Mouse (Mus musculus): ENCODE data around the gene Sgsm1. TPM values are rescaled to one million over a fixed set of nuclear protein-coding genes. Genes with fewer than 3 reads are reported as not detected.
A peak's percentile ranks its signal among the peaks of the same experiment; 100 is the strongest.

Sgsm1 gene
- polyA plus RNA-seq, 1 experiment = 11.7 TPM

DNA sequence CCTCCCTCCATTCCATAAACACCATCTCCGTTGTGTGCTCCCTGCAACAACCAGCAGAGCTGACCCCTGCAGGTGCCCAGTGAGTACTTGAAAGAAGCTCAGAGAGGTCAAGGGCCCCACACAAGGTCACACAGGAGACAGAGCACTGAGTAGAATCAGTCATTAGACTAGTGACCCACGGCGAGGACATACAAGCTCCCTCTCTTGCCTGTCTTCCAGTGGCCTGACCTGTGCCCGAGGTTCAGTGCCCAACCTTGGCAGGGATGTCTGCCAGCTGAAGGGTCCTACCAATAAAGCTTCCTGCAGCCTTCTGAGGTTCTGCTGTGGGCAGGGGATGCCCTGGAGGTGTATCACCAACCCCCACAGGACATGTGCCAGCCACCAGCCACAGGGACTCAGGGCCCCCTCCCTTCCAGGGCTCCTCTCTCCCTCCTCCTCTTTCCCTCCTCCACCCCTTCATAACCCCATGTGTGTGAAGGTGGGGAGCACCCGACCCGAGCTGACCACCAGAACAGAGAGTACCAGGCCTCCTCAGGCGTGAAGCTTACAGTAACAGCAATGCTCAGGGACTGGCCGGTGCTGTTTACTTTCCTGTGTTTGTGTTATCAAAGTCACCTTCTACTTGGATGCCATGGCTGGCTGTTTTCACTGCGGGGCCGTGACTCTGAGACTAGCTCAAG lies 98.3 kb downstream of the Sgsm1 start:
- H3K9ac ChIP-seq (ENCODE audit: low read depth, poor library complexity, severe bottlenecking) = no peak overlapping the region
- H3K36me3 ChIP-seq (ENCODE audit: control insufficient read depth, insufficient read depth, low read length, poor library complexity, severe bottlenecking) = no peaks in the 10 kb centered on the region
- H3K27me3 ChIP-seq (ENCODE audit: control insufficient read depth, insufficient read depth, low read length, poor library complexity, severe bottlenecking) = no peaks in the 10 kb centered on the region
- H3K4me1 ChIP-seq (ENCODE audit: control insufficient read depth, insufficient read depth, low read length) = peaks cover 1% of the 10 kb centered on the region
- H3K4me3 ChIP-seq (ENCODE audit: low read depth, low read length) = no peak overlapping the region
- H3K9me3 ChIP-seq (replicated peaks; ENCODE audit: control insufficient read depth, insufficient read depth, low read length, poor library complexity, severe bottlenecking) = no peaks in the 10 kb centered on the region
- TF ChIP-seq EP300 (IDR thresholded peaks at IDR 0.05; ENCODE audit: insufficient read depth, low read depth, low read length) (no peak), POLR2A (IDR thresholded peaks at IDR 0.05; ENCODE audit: insufficient read depth, low read length) (no peak), CTCF (IDR thresholded peaks at IDR 0.05; ENCODE audit: low read depth, low read length) (no peak)
- no peak overlapping the region for H3K27ac ChIP-seq (ENCODE audit: insufficient read depth, low read length)

DNA sequence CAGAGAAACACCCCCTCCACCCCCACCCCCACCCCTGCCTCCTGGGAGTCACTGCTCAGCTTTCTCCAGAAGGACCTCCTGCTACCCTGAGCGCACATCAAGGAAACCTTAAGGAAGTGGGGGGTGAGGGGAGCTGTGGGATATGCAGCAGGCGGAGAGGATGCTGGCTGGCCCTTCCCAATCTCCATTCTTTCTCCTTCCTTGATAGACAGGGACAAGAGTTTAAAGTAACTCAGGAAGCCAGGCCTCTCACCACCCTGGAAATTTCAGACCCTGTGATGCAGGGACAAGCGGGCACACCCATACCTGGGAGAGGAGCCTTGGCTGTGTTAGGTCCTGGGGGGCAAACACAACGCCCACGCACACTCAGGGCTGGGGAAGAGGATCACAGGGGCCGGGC lies 100.3 kb downstream of the Sgsm1 start:
- no peak overlapping the region for H3K27ac ChIP-seq (ENCODE audit: insufficient read depth, low read length)

DNA sequence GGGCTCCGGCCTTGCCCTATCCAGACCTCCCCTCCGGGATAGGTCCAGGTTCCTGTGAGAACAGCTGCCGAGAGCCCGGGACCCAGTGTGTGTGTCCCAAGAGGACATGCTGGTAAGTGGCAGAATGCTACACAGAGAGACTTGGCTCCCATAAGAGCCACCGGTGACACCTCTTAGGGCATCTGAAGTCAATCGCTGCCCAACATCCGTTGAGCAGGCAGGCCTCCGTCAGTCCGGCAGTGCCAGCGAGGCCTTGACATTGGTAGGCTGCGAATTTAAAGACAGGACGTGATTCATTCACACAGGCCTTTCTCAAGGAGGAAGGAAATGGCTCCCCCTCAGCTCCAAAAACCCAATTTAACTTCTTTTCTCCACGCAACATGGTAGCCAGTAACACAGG lies 100.7 kb downstream of the Sgsm1 start:
- Histone ChIP-seq H3K4me3 (ENCODE audit: low read depth, low read length) (peak overlapping the region; percentile 17; the same call in 1 of the 2 replicates), H3K27ac (ENCODE audit: insufficient read depth, low read length) (peak overlapping the region; percentile 44; the same call in 1 of the 2 replicates), H3K27me3 (ENCODE audit: control insufficient read depth, insufficient read depth, low read length, poor library complexity, severe bottlenecking) (no peaks in the 10 kb centered on the region), H3K36me3 (ENCODE audit: control insufficient read depth, insufficient read depth, low read length, poor library complexity, severe bottlenecking) (no peaks in the 10 kb centered on the region), H3K4me1 (ENCODE audit: control insufficient read depth, insufficient read depth, low read length) (peaks cover 1% of the 10 kb centered on the region), H3K9ac (ENCODE audit: low read depth, poor library complexity, severe bottlenecking) (no peak overlapping the region), H3K9me3 (replicated peaks; ENCODE audit: control insufficient read depth, insufficient read depth, low read length, poor library complexity, severe bottlenecking) (no peaks in the 10 kb centered on the region)
- TF ChIP-seq POLR2A (IDR thresholded peaks at IDR 0.05; ENCODE audit: insufficient read depth, low read length) = no peak
- no peak for TF ChIP-seq EP300 (IDR thresholded peaks at IDR 0.05; ENCODE audit: insufficient read depth, low read depth, low read length)
- TF ChIP-seq CTCF (IDR thresholded peaks at IDR 0.05; ENCODE audit: low read depth, low read length) = no peak

More for the DNA sequence above, 100.3 kb downstream of the Sgsm1 start:
- H3K9me3 ChIP-seq (replicated peaks; ENCODE audit: control insufficient read depth, insufficient read depth, low read length, poor library complexity, severe bottlenecking) = no peaks in the 10 kb centered on the region
- H3K4me3 ChIP-seq (ENCODE audit: low read depth, low read length) = no peak overlapping the region
- no peaks in the 10 kb centered on the region for H3K36me3 ChIP-seq (ENCODE audit: control insufficient read depth, insufficient read depth, low read length, poor library complexity, severe bottlenecking)
- no peak overlapping the region for H3K9ac ChIP-seq (ENCODE audit: low read depth, poor library complexity, severe bottlenecking)
- H3K4me1 ChIP-seq (ENCODE audit: control insufficient read depth, insufficient read depth, low read length) = peaks cover 1% of the 10 kb centered on the region
- TF ChIP-seq EP300 (IDR thresholded peaks at IDR 0.05; ENCODE audit: insufficient read depth, low read depth, low read length) = no peak
- no peaks in the 10 kb centered on the region for H3K27me3 ChIP-seq (ENCODE audit: control insufficient read depth, insufficient read depth, low read length, poor library complexity, severe bottlenecking)

DNA sequence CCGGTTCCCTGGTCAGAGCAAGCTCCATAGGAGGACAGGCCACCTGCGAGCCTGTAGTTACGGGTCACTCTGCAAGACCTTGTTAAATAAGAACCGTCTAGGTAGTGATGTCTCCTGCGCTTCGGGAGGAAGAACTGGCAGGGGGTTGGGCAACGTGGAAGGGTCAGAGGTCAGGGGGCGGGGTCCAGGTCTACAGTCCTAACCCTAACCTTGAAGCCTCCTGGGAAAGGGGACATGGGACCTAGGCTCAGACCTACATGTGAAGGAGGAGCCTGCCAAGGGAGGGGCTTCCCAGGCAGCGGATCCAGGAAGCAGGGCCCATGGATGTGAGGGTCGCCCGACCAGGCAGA lies 101.2 kb downstream of the Sgsm1 start:
- Histone ChIP-seq H3K4me1 (ENCODE audit: control insufficient read depth, insufficient read depth, low read length) (peaks cover 1% of the 10 kb centered on the region), H3K36me3 (ENCODE audit: control insufficient read depth, insufficient read depth, low read length, poor library complexity, severe bottlenecking) (no peaks in the 10 kb centered on the region), H3K9ac (ENCODE audit: low read depth, poor library complexity, severe bottlenecking) (no peak overlapping the region), H3K9me3 (replicated peaks; ENCODE audit: control insufficient read depth, insufficient read depth, low read length, poor library complexity, severe bottlenecking) (no peaks in the 10 kb centered on the region), H3K27ac (ENCODE audit: insufficient read depth, low read length) (peak overlapping the region; percentile 44), H3K27me3 (ENCODE audit: control insufficient read depth, insufficient read depth, low read length, poor library complexity, severe bottlenecking) (no peaks in the 10 kb centered on the region), H3K4me3 (ENCODE audit: low read depth, low read length) (peak overlapping the region; percentile 17)
- no peak for TF ChIP-seq EP300 (IDR thresholded peaks at IDR 0.05; ENCODE audit: insufficient read depth, low read depth, low read length)
- TF ChIP-seq CTCF (IDR thresholded peaks at IDR 0.05; ENCODE audit: low read depth, low read length) = no peak
- no peak for TF ChIP-seq POLR2A (IDR thresholded peaks at IDR 0.05; ENCODE audit: insufficient read depth, low read length)

DNA sequence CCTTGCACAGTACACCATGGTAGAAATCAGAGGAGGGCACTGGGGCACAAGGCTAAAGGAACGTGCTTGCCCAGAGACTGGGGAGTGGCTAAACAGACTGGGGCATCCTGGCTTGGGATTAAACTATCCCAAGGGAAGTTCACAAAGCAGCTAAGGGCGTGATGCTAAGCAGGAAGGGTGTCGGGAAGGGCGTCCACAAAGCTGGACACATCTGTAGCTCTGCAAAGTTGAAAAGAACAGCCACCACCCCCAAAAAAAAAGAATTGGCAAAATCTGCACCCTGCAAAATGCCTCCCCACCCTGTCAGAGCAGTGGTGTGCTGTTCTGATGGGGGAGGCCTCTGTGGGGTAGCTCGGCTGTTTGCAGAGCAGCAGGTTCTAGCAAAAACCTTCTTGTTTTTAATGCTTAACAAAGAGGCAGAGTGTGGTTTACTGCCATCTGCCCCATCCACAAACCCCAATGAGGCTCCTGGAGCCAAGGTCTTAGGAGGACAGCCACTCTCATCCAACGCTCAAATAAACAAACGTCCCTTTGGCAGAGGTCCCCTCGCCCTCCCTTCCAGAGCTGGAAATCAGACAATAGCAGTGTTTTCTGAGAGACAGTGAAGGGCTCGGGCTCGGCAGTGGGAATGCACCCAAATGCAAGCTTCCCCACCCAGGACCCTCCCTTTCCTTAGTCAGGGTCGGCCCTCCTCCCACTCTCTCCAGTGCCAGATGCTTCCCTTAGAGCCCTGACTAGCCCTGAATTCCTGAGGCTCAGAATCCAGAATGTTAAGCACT lies 101.8 kb downstream of the Sgsm1 start:
- no peak for TF ChIP-seq POLR2A (IDR thresholded peaks at IDR 0.05; ENCODE audit: insufficient read depth, low read length)
- H3K27me3 ChIP-seq (ENCODE audit: control insufficient read depth, insufficient read depth, low read length, poor library complexity, severe bottlenecking) = no peaks in the 10 kb centered on the region
- H3K4me1 ChIP-seq (ENCODE audit: control insufficient read depth, insufficient read depth, low read length) = peaks cover 1% of the 10 kb centered on the region
- peak overlapping the region; percentile 17 for H3K4me3 ChIP-seq (ENCODE audit: low read depth, low read length)
- H3K9me3 ChIP-seq (replicated peaks; ENCODE audit: control insufficient read depth, insufficient read depth, low read length, poor library complexity, severe bottlenecking) = no peaks in the 10 kb centered on the region
- H3K9ac ChIP-seq (ENCODE audit: low read depth, poor library complexity, severe bottlenecking) = no peak overlapping the region
- peak overlapping the region; percentile 51 for H3K27ac ChIP-seq (ENCODE audit: insufficient read depth, low read length)
- no peaks in the 10 kb centered on the region for H3K36me3 ChIP-seq (ENCODE audit: control insufficient read depth, insufficient read depth, low read length, poor library complexity, severe bottlenecking)

DNA sequence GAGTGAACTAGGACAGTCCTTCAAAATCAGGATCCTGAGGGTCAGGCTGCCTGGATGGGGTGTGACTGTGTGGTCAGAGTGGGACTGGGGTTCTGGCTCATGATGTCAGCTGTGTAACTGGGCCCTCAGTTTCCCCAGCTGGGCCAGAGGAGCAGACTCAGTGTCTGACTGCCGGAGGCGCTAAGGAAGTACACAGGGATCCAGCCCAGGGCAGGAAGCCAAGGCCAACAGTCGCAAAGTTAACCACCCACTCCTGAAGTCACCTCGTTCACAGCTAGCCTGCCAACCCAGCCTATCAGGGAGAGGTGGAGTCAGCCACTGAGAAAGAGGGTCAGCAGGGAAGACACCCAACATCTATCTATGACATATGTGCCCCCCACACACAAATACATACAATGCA lies 102.5 kb downstream of the Sgsm1 start:
- TF ChIP-seq EP300 (IDR thresholded peaks at IDR 0.05; ENCODE audit: insufficient read depth, low read depth, low read length) (no peak), POLR2A (IDR thresholded peaks at IDR 0.05; ENCODE audit: insufficient read depth, low read length) (no peak), CTCF (IDR thresholded peaks at IDR 0.05; ENCODE audit: low read depth, low read length) (no peak)
- Histone ChIP-seq H3K4me1 (ENCODE audit: control insufficient read depth, insufficient read depth, low read length) (peaks cover 1% of the 10 kb centered on the region), H3K9ac (ENCODE audit: low read depth, poor library complexity, severe bottlenecking) (no peak overlapping the region), H3K4me3 (ENCODE audit: low read depth, low read length) (no peak overlapping the region), H3K9me3 (replicated peaks; ENCODE audit: control insufficient read depth, insufficient read depth, low read length, poor library complexity, severe bottlenecking) (no peaks in the 10 kb centered on the region), H3K36me3 (ENCODE audit: control insufficient read depth, insufficient read depth, low read length, poor library complexity, severe bottlenecking) (no peaks in the 10 kb centered on the region), H3K27me3 (ENCODE audit: control insufficient read depth, insufficient read depth, low read length, poor library complexity, severe bottlenecking) (no peaks in the 10 kb centered on the region), H3K27ac (ENCODE audit: insufficient read depth, low read length) (peak overlapping the region; percentile 34; the same call in 1 of the 2 replicates)

All from ES-Bruce4 (cell line).